Mouse (Mus musculus) activated CD4-positive, CD25-positive, alpha-beta regulatory T cell, adult 4 months (primary cell): ENCODE results near the gene Stard3. TPM values are rescaled to one million over a fixed set of nuclear protein-coding genes. Genes with fewer than 3 reads are reported as not detected.

Experiments
- ATAC-seq: one replicate; pipeline ENCODE4 v1.8.0; 2017
- polyA plus RNA-seq, 2 experiments: library from polyadenylated mRNA; unstranded; fragments of 100-300 nt; shearing (Covaris generic); gene quantifications; one replicate each; pipeline ENCODE4 v1.2.1; 2017

Gene Stard3
- polyA plus RNA-seq, 2 experiments from 2014 or later, result 33.3 to 42.1 TPM

GRCm38 (mm10) chr11:98348083-98348961 lies 9.8 kb upstream of the Stard3 start, which contains the start of gene Ppp1r1b:
Gene Ppp1r1b, plus strand, starts transcription at chr11:98348404.
- ATAC-seq, result peak; percentile 28

DNA sequence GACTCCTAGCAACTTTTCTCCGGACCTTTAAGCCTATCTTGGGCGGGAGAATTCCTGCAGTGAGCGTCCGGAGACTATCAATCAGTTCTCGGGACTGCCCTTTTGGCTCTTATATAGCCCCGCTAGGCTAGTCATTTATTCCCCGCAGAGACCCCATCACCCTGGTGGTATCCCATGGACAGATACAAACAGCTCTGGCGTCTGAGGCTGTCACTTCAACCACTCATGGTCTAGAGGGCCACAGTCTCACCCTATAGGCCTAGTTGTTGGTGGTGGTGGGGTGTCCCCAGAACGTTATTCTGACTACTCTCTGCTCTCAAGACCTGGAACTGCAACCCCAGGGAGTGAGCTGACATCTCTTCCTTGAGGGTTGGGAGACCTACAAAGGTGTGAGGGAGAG lies 8.9 kb upstream of the Stard3 start:
- no peak for ATAC-seq

- no peak for ATAC-seq
Measured at GRCm38 (mm10) chr11:98352272-98352990, 5.7 kb upstream of the Stard3 start.

- no peak for ATAC-seq
Measured at GRCm38 (mm10) chr11:98353651-98354211, 4.4 kb upstream of the Stard3 start.

GRCm38 (mm10) chr11:98354445-98354844 lies 3.7 kb upstream of the Stard3 start:
- ATAC-seq, result no peak

GRCm38 (mm10) chr11:98355732-98356299 lies 2.4 kb upstream of the Stard3 start:
- ATAC-seq, result peak; percentile 68

DNA sequence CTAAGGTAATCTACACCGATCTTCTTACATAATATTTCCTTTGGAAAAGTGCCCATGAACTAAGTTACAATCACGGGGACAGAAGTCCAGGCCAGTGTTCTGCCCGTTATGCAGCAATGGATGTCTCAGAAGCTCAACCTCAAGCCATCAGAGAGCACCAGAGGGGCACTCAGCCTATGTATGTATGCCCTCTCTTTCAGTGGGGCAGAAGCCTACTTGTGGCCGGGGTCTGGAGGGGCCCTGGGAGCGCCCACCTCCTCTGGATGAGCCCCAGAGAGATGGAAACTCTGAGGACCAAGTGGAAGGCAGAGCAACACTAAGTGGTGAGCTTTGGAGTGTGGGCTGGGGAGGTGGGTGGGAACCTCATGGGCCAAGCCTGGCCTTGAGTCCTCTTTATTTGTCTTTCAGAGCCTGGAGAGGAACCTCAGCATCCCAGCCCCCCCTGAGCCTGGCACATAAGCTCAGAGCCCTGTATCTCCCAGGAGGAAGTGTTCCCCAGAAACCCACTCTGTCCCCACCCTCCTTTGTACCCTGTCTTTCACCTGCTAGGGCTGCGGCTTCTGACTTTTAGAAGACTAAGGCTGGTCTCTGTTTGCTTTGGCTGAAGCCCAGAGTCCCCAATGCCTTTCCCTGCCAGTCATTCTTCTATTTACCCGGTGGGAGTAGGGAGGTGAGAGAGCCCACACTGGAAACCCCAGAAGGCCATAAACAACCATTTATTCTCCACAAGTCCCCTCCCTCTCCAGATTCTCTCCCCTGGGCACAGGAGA lies 1.4 kb upstream of the Stard3 start:
- no peak for ATAC-seq

DNA sequence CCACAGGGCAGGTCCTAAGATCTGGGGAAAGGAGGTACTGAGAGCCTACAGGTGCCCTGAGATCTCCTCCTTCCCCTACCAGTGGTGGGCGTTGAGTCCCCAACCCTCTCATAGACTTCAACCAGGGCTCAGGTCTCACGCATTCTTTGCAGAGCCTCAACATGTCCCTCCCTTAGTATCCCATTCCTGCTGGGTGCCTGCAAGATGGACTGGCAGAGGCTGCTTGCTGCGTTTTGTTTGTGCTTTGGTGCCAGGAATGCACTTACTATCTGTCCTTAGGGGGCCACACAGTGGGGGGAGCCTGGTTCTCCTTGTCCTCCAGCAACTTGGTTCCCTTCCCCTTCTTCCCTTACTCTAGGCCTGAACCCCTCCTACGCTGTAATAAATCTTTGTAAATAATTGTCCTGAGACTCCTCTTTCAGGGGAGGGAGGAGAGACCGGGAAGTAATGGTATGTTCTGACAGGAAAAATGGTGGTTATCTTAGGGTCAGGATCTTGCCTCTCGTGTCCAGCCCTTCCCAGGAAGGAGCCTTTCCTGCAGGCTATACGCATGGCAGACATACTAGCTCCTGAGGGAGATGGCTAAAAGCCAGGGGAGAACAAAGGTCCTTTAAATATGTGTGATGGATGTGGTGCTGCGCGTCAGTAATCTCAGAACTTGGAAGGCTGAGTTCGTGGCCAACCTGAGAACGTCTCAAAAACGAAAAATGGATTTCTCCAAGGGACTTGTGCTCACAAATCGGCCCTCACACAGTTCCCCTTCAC lies 590 bp upstream of the Stard3 start:
- peak; percentile 24 for ATAC-seq

- ATAC-seq, result no peak
Measured at GRCm38 (mm10) chr11:98360866-98361521, 2.8 kb downstream of the Stard3 start.

DNA sequence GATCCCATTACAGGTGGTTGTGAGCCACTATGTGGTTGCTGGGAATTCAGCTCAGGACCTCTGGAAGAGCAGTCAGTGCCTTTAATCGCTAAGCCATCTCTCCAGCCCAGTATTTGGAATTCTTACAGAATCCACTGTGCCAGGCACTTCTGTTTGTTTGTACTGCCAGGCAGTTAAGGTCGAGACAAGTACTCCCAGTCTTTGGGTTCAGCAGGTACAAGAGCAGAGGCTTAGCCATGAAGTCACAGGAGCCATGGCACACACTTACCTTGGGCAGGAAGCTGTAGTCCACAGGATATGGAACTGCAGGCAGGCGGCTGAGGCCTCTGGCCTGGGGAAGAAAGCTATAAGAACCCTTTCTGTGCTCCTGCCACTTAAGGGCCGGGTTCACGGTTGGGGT lies 5.6 kb downstream of the Stard3 start:
- no peak for ATAC-seq

GRCm38 (mm10) chr11:98364410-98364809 lies 6.2 kb downstream of the Stard3 start:
- no peak for ATAC-seq

DNA sequence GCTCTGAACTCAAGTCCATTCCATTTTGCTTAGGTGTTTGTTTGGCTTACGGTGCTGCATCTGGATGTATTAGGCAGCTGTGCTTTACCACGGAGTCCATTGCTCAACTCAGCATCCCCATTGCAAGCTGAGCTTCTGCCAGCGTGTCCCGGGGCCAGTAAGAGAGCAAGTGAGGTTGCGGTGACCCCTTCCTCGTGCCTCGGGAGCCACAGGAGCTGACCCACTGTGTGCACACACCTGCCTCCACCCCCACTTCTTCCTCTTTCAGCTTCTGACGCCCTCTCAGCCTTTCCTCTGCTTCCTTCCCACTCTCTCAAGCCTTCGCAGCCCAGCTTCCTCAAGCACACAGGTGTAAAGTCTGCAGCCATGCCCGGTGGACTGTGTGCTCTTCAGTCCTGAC lies 8.1 kb downstream of the Stard3 start:
- no peak for ATAC-seq

DNA sequence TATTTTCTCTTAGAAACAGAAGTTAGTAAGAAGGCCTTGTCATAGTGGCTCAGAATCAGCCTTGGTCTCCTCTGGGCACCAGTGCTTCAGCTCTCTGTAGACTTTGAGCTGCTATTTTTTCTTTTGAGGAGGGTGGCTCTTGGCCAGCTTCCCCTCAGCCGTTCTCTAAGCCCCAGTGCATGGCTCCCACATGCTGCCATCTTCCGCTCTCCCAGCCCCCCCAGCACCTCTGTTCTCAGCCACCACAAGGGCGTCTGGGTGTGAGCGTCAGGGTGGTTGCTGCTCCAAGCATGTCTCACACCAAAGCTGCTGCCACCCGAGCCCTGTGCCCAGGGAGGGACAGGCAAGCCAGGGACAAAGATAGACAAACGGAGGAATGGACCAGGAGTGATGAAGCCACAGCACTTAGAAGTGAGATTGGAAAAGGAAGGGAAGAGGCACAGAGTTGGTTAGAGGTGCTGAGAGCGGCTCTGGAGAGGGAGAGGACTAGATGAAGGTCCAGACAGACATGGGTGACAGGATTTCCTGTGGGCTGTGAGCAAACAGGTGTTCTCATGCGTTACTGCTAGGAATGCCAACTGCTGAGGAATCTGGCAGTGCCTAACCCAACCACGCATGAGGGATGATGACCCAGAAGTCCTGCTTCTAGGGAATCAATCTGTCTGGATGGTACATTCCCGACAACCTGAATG lies 9.1 kb downstream of the Stard3 start:
- no peak for ATAC-seq

GRCm38 (mm10) chr11:98367863-98368186 lies 9.7 kb downstream of the Stard3 start:
- ATAC-seq, result no peak

GRCm38 (mm10) chr11:98369337-98369736 lies 11.2 kb downstream of the Stard3 start:
- ATAC-seq, result no peak

DNA sequence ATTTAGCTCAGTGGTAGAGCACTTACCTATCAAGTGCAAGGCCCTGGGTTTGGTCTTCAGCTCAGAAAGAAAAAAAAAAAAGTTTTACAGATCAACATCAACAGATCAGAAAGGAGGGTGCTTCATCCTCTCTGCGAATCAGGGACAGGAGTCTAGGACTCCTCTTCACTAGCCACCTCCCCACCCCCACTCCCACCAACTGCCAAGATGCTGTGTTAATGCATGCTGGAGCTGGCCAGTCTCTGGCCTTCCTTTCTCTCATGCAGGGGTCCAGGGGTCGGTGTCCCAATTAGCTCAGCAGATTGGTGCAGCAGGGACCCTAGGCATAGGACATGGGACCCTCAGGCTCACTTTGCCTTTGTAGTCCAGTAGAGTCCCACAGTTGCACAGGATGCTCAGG lies 12.4 kb downstream of the Stard3 start:
- no peak for ATAC-seq

DNA sequence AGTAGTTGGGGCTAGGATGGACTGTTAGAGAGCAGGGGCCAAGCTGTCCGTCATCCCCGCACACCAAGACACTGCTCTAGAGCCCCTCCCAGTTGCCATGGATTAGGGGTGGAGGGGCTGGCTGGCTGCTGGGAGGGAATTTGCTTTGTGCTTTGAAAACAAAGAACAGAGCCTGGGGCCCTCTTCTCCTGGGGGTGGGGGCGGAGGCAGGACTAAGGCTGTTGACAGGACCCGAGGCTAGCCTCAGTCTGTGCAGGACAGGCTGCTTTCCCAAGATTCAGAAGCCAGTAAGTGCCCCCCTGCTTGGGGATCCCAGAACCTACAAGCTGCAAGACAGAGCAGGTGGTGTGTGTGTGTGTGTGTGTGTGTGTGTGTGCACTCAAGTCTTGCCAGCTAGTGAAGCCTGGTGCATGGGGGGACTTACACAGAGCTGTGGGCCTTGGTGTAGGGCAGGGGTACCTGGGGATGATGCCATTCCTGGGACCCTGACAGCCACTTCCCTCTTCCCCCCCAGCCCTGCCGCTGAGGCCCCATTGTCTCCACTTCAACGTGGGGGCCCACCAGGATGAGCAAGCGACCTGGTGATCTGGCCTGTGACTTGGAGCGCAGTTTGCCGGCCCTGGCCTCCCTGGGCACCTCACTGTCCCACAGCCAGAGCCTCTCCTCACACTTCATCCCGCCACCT lies 13.5 kb downstream of the Stard3 start:
- ATAC-seq, result no peak

GRCm38 (mm10) chr11:98372406-98372805 lies 14.2 kb downstream of the Stard3 start:
- no peak for ATAC-seq

- no peak for ATAC-seq
Measured at GRCm38 (mm10) chr11:98373244-98373643, 15.1 kb downstream of the Stard3 start.

DNA sequence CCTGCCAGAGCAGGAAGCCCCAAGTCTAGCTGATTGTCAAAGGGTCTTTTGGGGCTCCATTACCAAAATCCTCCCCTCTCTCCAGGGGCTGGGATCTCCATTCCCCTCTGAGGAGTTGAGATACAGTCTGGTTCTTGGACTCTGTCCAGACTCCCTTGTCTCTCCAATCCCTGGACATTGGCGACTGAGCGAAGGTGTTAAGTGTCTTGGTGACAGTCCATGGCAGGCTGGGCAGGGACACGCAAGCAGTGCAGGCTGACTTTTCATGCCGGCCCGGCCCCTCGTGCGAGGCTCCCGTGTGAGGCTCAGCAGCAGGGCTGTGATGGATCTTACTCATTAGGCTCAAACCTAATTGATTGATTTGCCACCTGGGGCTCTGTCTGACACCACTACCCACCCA lies 16.1 kb downstream of the Stard3 start:
- no peak for ATAC-seq
